Comparison of ENCODE assay signal across 8 mouse cellular contexts in genomic region chr15:78718290-78719250, GRCm38 (mm10). TPM values are rescaled to one million over a fixed set of nuclear protein-coding genes. Genes with fewer than 3 reads are reported as not detected.
DNase-seq lines count a peak whose midpoint lies in the region; ATAC-seq and TF ChIP-seq lines count a peak whose summit lies in the region.

Gene Elfn2 (minus strand): TSS chr15:78718771.

- no peak for TF ChIP-seq CTCF in thymus, adult 2 months (IDR thresholded peaks at IDR 0.05; ENCODE audit: borderline replicate concordance, control insufficient read depth, extremely low read depth, insufficient read depth, low read length, poor library complexity)

- H3K9me3 ChIP-seq in hindbrain, embryonic 12.5 days (replicated peaks): no peaks in the 10 kb centered on the region
- H3K9me3 ChIP-seq in limb, embryonic 12.5 days: no peaks in the 10 kb centered on the region

- no peak for DNase-seq in frontal cortex, postnatal 14 days (ENCODE audit: low spot score in 2 of 2)
- DNase-seq in thymus, adult 2 months: no peak
- no peak for DNase-seq in thymus, postnatal 0 days (ENCODE audit: low spot score)
- peak; percentile 78 to 82 for DNase-seq in right cerebral cortex, postnatal 10 days (ENCODE audit: low spot score in 2 of 2)
- DNase-seq in urinary bladder, adult 2 months (ENCODE audit: low spot score): no peak

- peaks cover 49% of the 10 kb centered on the region for H3K4me1 ChIP-seq in thymus, adult 2 months (replicated peaks; ENCODE audit: control insufficient read depth, insufficient read depth, low read length)
- peaks cover 42% of the 10 kb centered on the region for H3K4me1 ChIP-seq in hindbrain, embryonic 12.5 days
- peaks cover 19% of the 10 kb centered on the region for H3K4me1 ChIP-seq in limb, embryonic 12.5 days (replicated peaks)

- 5% methylated on average over 88 of the region's 89 CpGs for WGBS in thymus, adult 2 months
- WGBS in hindbrain, embryonic 12.5 days: 1% methylated on average over 81 of the region's 89 CpGs
- WGBS in limb, embryonic 12.5 days: 2% methylated on average over 84 of the region's 89 CpGs

- peak within 1 kb of the TSS; percentile 71 for H3K4me2 ChIP-seq in hindbrain, embryonic 12.5 days (replicated peaks)
- H3K4me2 ChIP-seq in limb, embryonic 12.5 days: peak within 1 kb of the TSS; percentile 90

- peak within 1 kb of the TSS; percentile 31 for H3K4me3 ChIP-seq in thymus, adult 2 months (ENCODE audit: control insufficient read depth, insufficient read depth, low read length)
- H3K4me3 ChIP-seq in hindbrain, embryonic 12.5 days: peak within 1 kb of the TSS; percentile 47
- H3K4me3 ChIP-seq in limb, embryonic 12.5 days (replicated peaks): peak within 1 kb of the TSS; percentile 49

- no peak within 1 kb of the TSS for H3K27ac ChIP-seq in thymus, adult 2 months (ENCODE audit: control insufficient read depth, insufficient read depth, low read length)
- peak within 1 kb of the TSS; percentile 23; the same call in 1 of the 2 replicates for H3K27ac ChIP-seq in hindbrain, embryonic 12.5 days
- no peak within 1 kb of the TSS for H3K27ac ChIP-seq in limb, embryonic 12.5 days

- TF ChIP-seq POLR2A in thymus, adult 2 months (IDR thresholded peaks at IDR 0.05; ENCODE audit: control insufficient read depth, extremely low read depth, insufficient read depth, low read length, poor library complexity): no peak

- peak within 1 kb of the TSS; percentile 52 for H3K9ac ChIP-seq in hindbrain, embryonic 12.5 days
- H3K9ac ChIP-seq in limb, embryonic 12.5 days (replicated peaks): peak within 1 kb of the TSS; percentile 51

- peaks cover 14% of the 10 kb centered on the region; the same call in 1 of the 2 replicates for H3K27me3 ChIP-seq in thymus, adult 2 months (ENCODE audit: control insufficient read depth, insufficient read depth, low read length)
- H3K27me3 ChIP-seq in hindbrain, embryonic 12.5 days: peaks cover 80% of the 10 kb centered on the region
- H3K27me3 ChIP-seq in limb, embryonic 12.5 days: peaks cover 85% of the 10 kb centered on the region

- no peaks in the 10 kb centered on the region for H3K36me3 ChIP-seq in thymus, adult 2 months (ENCODE audit: control insufficient read depth, insufficient read depth, low read length)
- no peaks in the 10 kb centered on the region for H3K36me3 ChIP-seq in hindbrain, embryonic 12.5 days
- no peaks in the 10 kb centered on the region for H3K36me3 ChIP-seq in limb, embryonic 12.5 days

- ATAC-seq in frontal cortex, adult (ENCODE audit: low TSS enrichment): peak; percentile 31
- peak; percentile 51 for ATAC-seq in hindbrain, embryonic 12.5 days (ENCODE audit: low FRiP score)
- ATAC-seq in limb, embryonic 12.5 days (ENCODE audit: insufficient number of reproducible peaks, insufficient read depth, low FRiP score, low TSS enrichment, low read depth): no peak

RNA-seq across cellular contexts. Expression of gene Elfn2, which starts in this region (rescaled TPM):
- 4.7 and 8.4 TPM in 2 replicates for polyA plus RNA-seq in thymus, adult 2 months (2012; rRNA removed)
- 0.91 and 1.3 TPM in 2 replicates for polyA plus RNA-seq in thymus, postnatal 0 days (2015; fragmentation: Nextera tagmentation; extraction: Ambion mirVana)
- 2.4 and 2.5 TPM in 2 replicates for polyA plus RNA-seq in hindbrain, embryonic 12.5 days (2016; fragmentation: Nextera tagmentation; extraction: Ambion mirVana)
- polyA plus RNA-seq in limb, embryonic 12.5 days (2016; fragmentation: Nextera tagmentation; extraction: Ambion mirVana): 0.03 and 0.27 TPM in 2 replicates
- 0.03 and 0.04 TPM in 2 replicates for polyA plus RNA-seq in urinary bladder, adult 2 months (2012; rRNA removed)

Comparison
In these comparisons a context has a peak if more than half of its experiments do, and no peak if none do; other contexts are left out.
1. DNase-seq: peak in right cerebral cortex, postnatal 10 days (2 of 2); none in frontal cortex, postnatal 14 days (0 of 2), thymus, adult 2 months (single experiment), thymus, postnatal 0 days (single experiment) and urinary bladder, adult 2 months (single experiment).
2. Peak in every context shown above with its lines, with median percentiles within 50 percentile points of each other: H3K4me3 ChIP-seq.